Mouse (Mus musculus) midbrain, embryonic 12.5 days (tissue): ENCODE measurements around the gene Abcg8. TPM values are rescaled to one million over a fixed set of nuclear protein-coding genes. Genes with fewer than 3 reads are reported as not detected.
A peak's percentile ranks its signal among the peaks of the same experiment; 100 is the strongest.

Experiments
- ATAC-seq: fragments of 200-750 bp; cut with Nextera tagmentation; 2 replicates; pipeline ENCODE4 v1.8.0; 2017; ENCODE audit warnings: low read depth, moderate TSS enrichment, moderate library complexity; ENCODE audit not compliant: low FRiP score
- H3K27ac ChIP-seq: fragments of 300-500 bp; sonication (generic); replicated peaks from 2 replicates; pipeline ENCODE4 v1.5.1; 2016; ENCODE audit warnings: mild to moderate bottlenecking
- H3K27me3 ChIP-seq: fragments of 300-500 bp; sonication (generic); 2 replicates; pipeline ENCODE4 v1.6.1; 2016; ENCODE audit warnings: mild to moderate bottlenecking
- H3K36me3 ChIP-seq: fragments of 300-500 bp; sonication (generic); 2 replicates; pipeline ENCODE4 v1.6.1; 2016
- H3K4me1 ChIP-seq: fragments of 300-500 bp; sonication (generic); 2 replicates; pipeline ENCODE4 v1.6.1; 2016
- H3K4me2 ChIP-seq: fragments of 300-500 bp; sonication (generic); replicated peaks from 2 replicates; pipeline ENCODE4 v1.6.1; 2016; ENCODE audit warnings: mild to moderate bottlenecking, moderate library complexity
- H3K4me3 ChIP-seq: fragments of 300-500 bp; sonication (generic); 2 replicates; pipeline ENCODE4 v1.5.1; 2016; ENCODE audit warnings: mild to moderate bottlenecking
- H3K9ac ChIP-seq: fragments of 300-500 bp; sonication (generic); replicated peaks from 2 replicates; pipeline ENCODE4 v1.6.1; 2016; ENCODE audit warnings: mild to moderate bottlenecking, moderate library complexity
- H3K9me3 ChIP-seq: fragments of 300-500 bp; sonication (generic); 2 replicates; pipeline ENCODE4 v1.6.1; 2016; ENCODE audit warnings: mild to moderate bottlenecking
- WGBS: fragments of 180-500 bp; shearing (Covaris S2); methylation state at CpG from one replicate; pipeline ENCODE4 v1.1.7; 2016; 5-methylcytosine and 5-hydroxymethylcytosine counted together
- polyA plus RNA-seq: library from polyadenylated mRNA; unstranded; fragments of >200 nt; fragmentation: Nextera tagmentation; extraction: Ambion mirVana; gene quantifications from 2 replicates; pipeline ENCODE4 v1.2.1, GENCODE M21; 2016

The Abcg8 gene
- polyA plus RNA-seq, 1 experiment from 2014 or later = 0.08 TPM

DNA sequence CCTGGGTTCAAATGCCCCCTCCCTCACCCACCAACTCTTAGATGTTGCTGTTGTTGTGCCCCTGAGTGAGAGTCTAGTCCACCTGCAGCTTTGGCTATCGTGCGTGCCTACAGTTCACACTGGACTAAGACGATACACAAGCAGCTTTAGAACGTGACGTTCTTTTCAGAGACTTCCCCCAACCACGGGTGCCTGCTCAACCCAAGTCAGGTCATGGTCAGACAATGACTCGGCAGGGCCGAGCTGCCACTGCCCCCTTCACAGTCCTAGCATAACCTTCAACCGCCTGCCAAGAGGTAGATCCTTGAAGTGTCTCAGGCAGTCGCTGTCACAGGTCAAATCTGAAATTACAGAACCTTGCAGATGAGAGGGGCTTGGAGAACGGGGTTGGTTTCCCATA lies 12.7 kb downstream of the Abcg8 start:
- ATAC-seq = no peak
- 88% methylated on average over 11 of the region's 11 CpGs for WGBS
- Histone ChIP-seq H3K9me3 (no peaks in the 10 kb centered on the region), H3K4me1 (no peaks in the 10 kb centered on the region), H3K9ac (no peak overlapping the region), H3K27ac (no peak overlapping the region), H3K4me3 (no peak overlapping the region), H3K4me2 (no peak overlapping the region), H3K36me3 (no peaks in the 10 kb centered on the region), H3K27me3 (no peaks in the 10 kb centered on the region)

DNA sequence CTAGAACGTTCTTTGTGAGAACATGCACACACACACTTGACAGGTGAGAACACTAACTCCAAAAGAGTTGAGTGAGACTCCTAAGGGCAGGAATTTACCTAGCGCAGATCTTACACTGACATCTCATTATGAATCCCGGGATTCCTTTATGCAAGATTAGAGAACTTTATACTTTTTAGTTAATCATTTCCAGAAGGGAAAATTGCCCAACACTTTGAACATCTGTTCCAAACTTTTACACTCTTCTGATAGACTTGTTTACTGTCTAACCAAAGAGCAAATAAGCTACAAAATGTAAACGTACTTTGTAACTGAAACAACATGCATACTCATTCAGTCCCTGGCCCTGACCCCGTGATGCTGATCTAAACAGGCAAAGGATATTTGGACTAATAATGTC lies 13.2 kb downstream of the Abcg8 start:
- H3K4me1 ChIP-seq = no peaks in the 10 kb centered on the region
- no peak for ATAC-seq
- no peaks in the 10 kb centered on the region for H3K9me3 ChIP-seq
- H3K4me2 ChIP-seq = no peak overlapping the region
- WGBS = 87% methylated on average over 5 of the region's 5 CpGs
- no peak overlapping the region for H3K9ac ChIP-seq
- no peak overlapping the region for H3K27ac ChIP-seq
- H3K4me3 ChIP-seq = no peak overlapping the region
- no peaks in the 10 kb centered on the region for H3K27me3 ChIP-seq
- H3K36me3 ChIP-seq = no peaks in the 10 kb centered on the region

DNA sequence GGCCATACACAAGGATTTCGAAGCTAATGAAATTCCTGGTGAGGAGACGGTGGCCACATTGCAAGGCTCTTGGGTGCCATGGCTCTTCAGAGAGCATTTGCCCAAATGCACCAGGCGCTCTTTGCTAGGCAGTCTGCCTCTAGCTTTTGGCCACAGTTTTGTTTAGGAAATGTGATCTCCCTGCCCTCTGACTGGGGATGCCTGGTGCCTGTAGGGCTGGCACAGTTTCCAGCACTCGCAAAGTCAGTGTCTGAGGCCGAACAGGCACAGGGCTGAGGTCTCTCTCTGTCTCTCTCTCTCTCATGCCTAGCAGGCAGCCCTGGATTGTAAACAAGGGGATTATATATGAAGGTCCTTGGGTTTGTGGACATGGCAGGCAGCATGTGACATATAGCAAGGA lies 14.0 kb downstream of the Abcg8 start:
- H3K36me3 ChIP-seq = no peaks in the 10 kb centered on the region
- H3K4me3 ChIP-seq = no peak overlapping the region
- no peaks in the 10 kb centered on the region for H3K27me3 ChIP-seq
- H3K27ac ChIP-seq = no peak overlapping the region
- no peaks in the 10 kb centered on the region for H3K9me3 ChIP-seq
- no peak overlapping the region for H3K4me2 ChIP-seq
- WGBS = 87% methylated on average over 5 of the region's 5 CpGs
- no peak for ATAC-seq
- no peaks in the 10 kb centered on the region for H3K4me1 ChIP-seq
- H3K9ac ChIP-seq = no peak overlapping the region

DNA sequence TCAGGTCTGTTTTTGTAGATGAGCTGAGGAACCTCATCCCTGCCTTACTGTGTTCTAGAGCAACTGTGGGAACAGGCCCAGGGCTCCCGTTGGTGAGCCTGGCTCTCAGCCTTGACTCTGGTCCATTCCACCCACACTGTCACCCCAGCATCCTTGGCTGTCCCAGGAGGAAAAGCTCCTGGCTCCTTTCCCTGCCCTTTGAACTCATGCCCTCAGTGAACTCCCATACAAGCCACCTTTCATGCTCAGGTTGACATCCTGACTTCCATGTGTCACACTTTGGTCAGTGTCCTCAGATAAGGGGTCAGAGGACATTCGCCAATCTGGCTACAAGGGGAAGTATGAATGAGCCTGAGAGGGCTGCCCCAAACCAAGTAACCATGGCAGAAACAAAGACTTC lies 17.6 kb downstream of the Abcg8 start:
- no peak for ATAC-seq
- 85% methylated on average over 2 of the region's 2 CpGs for WGBS
- H3K4me3 ChIP-seq = no peak overlapping the region

DNA sequence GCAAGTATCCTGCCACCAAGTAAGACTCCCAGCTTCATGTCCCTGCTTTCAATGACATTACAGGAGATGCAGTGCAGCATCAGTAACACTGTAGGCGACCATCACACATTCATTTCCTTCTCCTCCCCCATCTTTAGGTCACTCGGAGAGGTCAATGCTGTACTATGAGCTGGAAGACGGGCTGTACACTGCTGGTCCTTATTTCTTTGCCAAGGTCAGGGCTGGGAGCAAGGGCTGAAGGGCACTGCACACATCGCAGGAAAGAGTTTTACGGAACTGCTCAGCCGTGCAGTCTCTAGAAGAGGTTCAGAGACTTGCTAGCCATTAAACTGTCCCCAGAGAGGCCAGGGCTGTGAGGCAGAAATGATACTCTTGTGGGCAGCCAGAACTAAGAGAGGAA lies 20.4 kb downstream of the Abcg8 start:
- Histone ChIP-seq H3K36me3 (no peaks in the 10 kb centered on the region), H3K4me3 (no peak overlapping the region), H3K4me2 (no peak overlapping the region), H3K27ac (no peak overlapping the region), H3K9me3 (no peaks in the 10 kb centered on the region), H3K27me3 (peaks cover 11% of the 10 kb centered on the region), H3K4me1 (peaks cover 4% of the 10 kb centered on the region; the same call in 1 of the 2 replicates), H3K9ac (no peak overlapping the region)
- WGBS = 76% methylated on average over 6 of the region's 6 CpGs
- ATAC-seq = no peak

More for the DNA sequence above, 17.6 kb downstream of the Abcg8 start:
- H3K27ac ChIP-seq = no peak overlapping the region
- H3K36me3 ChIP-seq = no peaks in the 10 kb centered on the region
- no peaks in the 10 kb centered on the region for H3K9me3 ChIP-seq
- H3K9ac ChIP-seq = no peak overlapping the region
- peaks cover 6% of the 10 kb centered on the region; the same call in 1 of the 2 replicates for H3K27me3 ChIP-seq
- no peaks in the 10 kb centered on the region for H3K4me1 ChIP-seq
- H3K4me2 ChIP-seq = no peak overlapping the region

DNA sequence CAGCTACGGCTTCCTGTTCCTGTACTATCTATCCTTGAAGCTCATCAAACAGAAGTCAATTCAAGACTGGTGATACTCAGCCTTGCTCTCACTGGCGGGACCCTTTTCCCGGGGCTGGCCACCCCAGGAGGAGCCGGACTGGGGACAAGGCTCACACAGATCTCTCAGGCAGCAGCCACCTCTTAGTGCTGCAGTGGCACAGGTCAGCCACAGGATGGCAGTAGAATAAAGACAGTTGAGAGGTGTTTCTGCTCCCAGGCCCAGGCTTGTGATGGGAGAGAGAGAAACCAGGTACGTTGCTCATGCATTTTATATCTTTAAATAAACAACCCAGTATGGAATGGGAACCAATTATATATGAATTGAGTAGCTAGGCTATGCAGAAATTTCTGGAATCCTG lies 22.6 kb downstream of the Abcg8 start:
- ATAC-seq = no peak
- 29% methylated on average over 5 of the region's 5 CpGs for WGBS
- H3K4me3 ChIP-seq = no peak overlapping the region

DNA sequence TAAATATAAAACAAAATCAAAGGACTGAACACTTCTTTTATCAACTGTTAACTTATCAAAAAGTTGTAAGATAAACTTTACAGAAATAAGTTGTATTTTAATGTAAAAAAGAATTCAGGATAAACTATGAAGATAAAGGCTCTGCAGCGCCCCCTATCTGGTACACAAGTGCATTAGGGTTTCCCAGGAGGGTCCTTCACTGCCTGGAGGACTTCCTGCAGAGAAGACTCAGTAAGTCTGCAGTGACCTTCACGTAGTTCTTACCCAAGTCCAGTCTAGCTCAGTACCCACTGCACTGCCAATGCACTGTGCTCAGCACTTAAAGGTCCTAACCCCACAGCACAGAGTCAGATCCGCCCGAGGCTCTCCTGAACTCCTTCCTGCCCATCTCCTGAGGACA lies 31.3 kb downstream of the Abcg8 start:
- H3K9ac ChIP-seq = no peak overlapping the region
- H3K36me3 ChIP-seq = peaks cover 30% of the 10 kb centered on the region
- H3K4me3 ChIP-seq = no peak overlapping the region
- no peaks in the 10 kb centered on the region for H3K27me3 ChIP-seq
- WGBS = 64% methylated on average over 4 of the region's 4 CpGs
- no peak overlapping the region for H3K27ac ChIP-seq
- peaks cover 21% of the 10 kb centered on the region; the same call in 1 of the 2 replicates for H3K4me1 ChIP-seq
- H3K9me3 ChIP-seq = no peaks in the 10 kb centered on the region
- H3K4me2 ChIP-seq = no peak overlapping the region
- no peak for ATAC-seq

More for the DNA sequence above, 22.6 kb downstream of the Abcg8 start:
- no peak overlapping the region for H3K4me2 ChIP-seq
- H3K36me3 ChIP-seq = peaks cover under 1% of the 10 kb centered on the region; the same call in 1 of the 2 replicates
- H3K4me1 ChIP-seq = peaks cover 13% of the 10 kb centered on the region; the same call in 1 of the 2 replicates
- H3K27ac ChIP-seq = no peak overlapping the region
- H3K9ac ChIP-seq = no peak overlapping the region
- H3K9me3 ChIP-seq = no peaks in the 10 kb centered on the region
- peaks cover 11% of the 10 kb centered on the region for H3K27me3 ChIP-seq

DNA sequence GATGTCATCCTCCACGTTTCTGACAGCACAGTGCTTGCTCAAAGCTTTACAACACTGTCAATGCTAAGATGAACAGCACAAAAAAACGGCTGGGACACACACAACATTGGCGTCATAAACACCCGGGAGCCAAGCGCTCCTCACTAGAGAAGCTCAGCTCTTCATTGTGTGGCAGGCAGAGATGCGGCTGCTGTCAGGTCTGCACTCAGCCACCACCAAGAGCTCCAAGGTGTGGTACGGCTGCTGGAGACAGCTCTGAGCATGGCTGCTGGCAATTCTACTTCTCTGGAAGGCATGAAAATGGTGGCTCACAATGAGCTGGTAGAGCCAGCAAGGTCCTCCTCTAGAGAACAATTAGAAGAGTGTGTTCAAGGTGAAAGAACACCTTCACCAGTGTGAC lies 32.7 kb downstream of the Abcg8 start:
- H3K4me3 ChIP-seq = no peak overlapping the region
- peaks cover 33% of the 10 kb centered on the region for H3K36me3 ChIP-seq
- WGBS = 89% methylated on average over 7 of the region's 7 CpGs
- peaks cover 16% of the 10 kb centered on the region; the same call in 1 of the 2 replicates for H3K4me1 ChIP-seq
- H3K27ac ChIP-seq = no peak overlapping the region
- no peaks in the 10 kb centered on the region for H3K9me3 ChIP-seq
- H3K9ac ChIP-seq = no peak overlapping the region
- no peak for ATAC-seq
- no peak overlapping the region for H3K4me2 ChIP-seq
- H3K27me3 ChIP-seq = no peaks in the 10 kb centered on the region

DNA sequence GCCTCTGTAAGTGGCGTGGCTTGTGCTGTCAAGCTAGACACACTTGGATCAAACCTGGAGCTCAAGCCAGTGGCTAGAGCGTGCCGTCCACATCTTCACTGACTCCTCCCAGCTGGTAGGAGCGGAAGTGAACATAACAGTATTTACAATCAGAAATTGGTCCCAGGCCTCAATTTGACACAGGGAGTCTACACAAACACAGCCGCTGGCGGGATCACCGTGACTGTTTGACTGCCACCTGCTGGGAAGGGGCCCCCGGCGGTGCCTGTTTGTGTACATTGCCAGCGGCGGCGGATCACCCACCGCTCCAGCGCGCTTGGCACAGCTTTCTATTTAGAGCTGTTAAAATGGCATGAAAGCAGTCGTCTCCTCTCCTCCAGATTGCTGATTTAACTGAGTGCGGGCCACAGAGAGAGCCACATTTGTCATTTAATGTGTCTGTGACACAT lies 33.3 kb downstream of the Abcg8 start:
- Histone ChIP-seq H3K9ac (no peak overlapping the region), H3K9me3 (no peaks in the 10 kb centered on the region), H3K36me3 (peaks cover 28% of the 10 kb centered on the region; the same call in 1 of the 2 replicates), H3K4me2 (no peak overlapping the region), H3K4me3 (no peak overlapping the region), H3K27ac (0 out of 2 replicates have a peak overlapping the region, but pooled peaks have one; percentile 30), H3K27me3 (no peaks in the 10 kb centered on the region), H3K4me1 (peaks cover 20% of the 10 kb centered on the region)
- ATAC-seq = no peak
- 53% methylated on average over 17 of the region's 17 CpGs for WGBS

DNA sequence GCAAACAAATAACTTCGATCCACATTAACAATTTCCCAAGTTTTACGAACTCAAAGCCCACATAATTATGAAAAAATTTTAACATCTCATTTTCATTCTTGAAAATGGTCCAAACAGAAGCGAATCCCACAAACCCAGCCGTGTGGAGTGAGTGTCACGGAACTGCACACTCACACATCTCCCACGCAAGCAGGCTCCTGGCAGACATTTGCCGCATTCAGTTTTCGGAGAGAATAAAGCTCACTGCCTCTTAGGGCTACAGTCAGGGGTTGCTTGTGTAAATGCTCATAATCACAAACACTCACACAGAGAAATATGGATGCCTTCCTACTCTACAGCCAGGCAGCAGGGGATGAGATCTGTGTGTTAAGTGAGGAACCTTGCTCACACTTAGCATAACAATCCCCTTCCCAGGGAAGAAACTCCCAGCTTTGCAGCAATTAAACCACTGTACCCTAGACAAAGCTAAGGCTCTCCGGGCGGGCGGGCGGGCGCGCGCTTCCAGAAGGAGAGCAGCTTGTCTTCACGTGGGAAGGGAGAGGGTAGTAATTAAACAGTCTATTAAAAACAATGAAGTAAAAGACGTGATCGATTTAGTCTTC lies 37.6 kb downstream of the Abcg8 start:
- peaks cover 24% of the 10 kb centered on the region; the same call in 1 of the 2 replicates for H3K36me3 ChIP-seq
- no peaks in the 10 kb centered on the region for H3K27me3 ChIP-seq
- ATAC-seq = no peak
- H3K9me3 ChIP-seq = no peaks in the 10 kb centered on the region
- H3K4me2 ChIP-seq = no peak overlapping the region
- WGBS = 64% methylated on average over 18 of the region's 18 CpGs
- no peak overlapping the region for H3K4me3 ChIP-seq
- no peak overlapping the region for H3K9ac ChIP-seq
- H3K4me1 ChIP-seq = peaks cover 39% of the 10 kb centered on the region
- H3K27ac ChIP-seq = 0 out of 2 replicates have a peak overlapping the region, but pooled peaks have one; percentile 8

DNA sequence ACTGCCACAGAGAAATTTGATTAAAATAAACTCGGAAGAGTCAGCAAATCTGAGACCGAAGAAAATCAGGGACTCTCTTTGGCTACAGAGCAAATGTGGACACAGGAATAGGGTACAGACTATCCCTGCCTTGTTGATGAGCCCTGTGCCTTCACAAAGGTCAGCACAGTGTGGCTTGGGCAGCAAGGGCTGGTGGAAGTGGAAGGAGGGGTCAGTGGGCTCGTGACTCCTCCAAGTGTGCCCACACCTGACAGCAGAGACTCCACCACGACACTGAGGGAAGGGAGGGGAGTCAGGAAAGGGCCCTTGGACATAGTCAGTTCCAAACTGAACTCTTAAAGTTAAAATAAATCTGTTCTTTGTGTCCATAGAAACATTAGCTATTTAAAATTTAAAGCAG lies 38.8 kb downstream of the Abcg8 start:
- Histone ChIP-seq H3K27ac (no peak overlapping the region; the same call in 1 of the 2 replicates), H3K27me3 (no peaks in the 10 kb centered on the region), H3K9me3 (no peaks in the 10 kb centered on the region), H3K4me1 (peaks cover 27% of the 10 kb centered on the region), H3K4me2 (no peak overlapping the region), H3K4me3 (no peak overlapping the region), H3K9ac (no peak overlapping the region), H3K36me3 (peaks cover 14% of the 10 kb centered on the region; the same call in 1 of the 2 replicates)
- ATAC-seq = 0 out of 2 replicates have a peak, but pooled peaks have one; percentile 38
- WGBS = 52% methylated on average over 4 of the region's 4 CpGs

DNA sequence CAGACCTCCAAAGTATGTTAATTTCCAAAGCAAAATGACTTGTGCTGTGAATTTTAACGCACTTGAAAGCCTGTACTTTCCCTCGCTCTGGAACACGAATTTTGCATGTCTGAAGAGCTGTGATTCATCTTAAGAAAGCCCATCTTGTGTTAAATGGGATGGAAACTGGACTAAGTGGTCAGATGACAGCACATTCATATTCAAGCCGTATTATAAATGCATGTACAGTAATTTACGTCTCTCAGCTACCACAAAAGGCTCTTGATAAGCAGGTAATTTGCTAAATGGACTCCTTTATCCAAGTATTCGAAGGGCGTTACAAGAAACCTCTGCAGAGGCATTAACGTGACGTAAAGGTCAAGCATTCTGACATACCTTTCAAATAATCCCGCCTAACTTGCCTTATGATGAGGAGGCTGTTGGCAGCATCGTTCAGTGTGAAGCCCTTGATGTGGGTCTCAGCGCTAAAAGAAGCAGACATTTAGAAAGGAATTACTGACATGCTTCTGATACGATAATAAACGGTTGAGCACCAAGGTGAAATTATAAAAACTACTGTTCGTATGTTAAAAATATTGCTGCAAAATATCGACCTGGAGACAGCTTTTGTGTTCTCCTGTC lies 40.3 kb downstream of the Abcg8 start:
- H3K4me2 ChIP-seq = no peak overlapping the region
- H3K27ac ChIP-seq = no peak overlapping the region
- peaks cover 11% of the 10 kb centered on the region; the same call in 1 of the 2 replicates for H3K36me3 ChIP-seq
- H3K4me3 ChIP-seq = no peak overlapping the region
- WGBS = 68% methylated on average over 16 of the region's 16 CpGs
- no peaks in the 10 kb centered on the region for H3K9me3 ChIP-seq
- no peaks in the 10 kb centered on the region for H3K27me3 ChIP-seq
- no peak overlapping the region for H3K9ac ChIP-seq
- no peak for ATAC-seq
- H3K4me1 ChIP-seq = peaks cover 27% of the 10 kb centered on the region
